Mouse (Mus musculus) spleen, postnatal 10 days (tissue): ENCODE results near the gene Camsap2.
A peak's percentile ranks its signal among the peaks of the same experiment; 100 is the strongest.

Source experiments
- DNase-seq, 2 experiments: peaks; one replicate each; pipeline ENCODE4 v3.0.0; 2021 to 2022; ENCODE audit warnings: low spot score in 2 of 2

Camsap2 gene

DNA sequence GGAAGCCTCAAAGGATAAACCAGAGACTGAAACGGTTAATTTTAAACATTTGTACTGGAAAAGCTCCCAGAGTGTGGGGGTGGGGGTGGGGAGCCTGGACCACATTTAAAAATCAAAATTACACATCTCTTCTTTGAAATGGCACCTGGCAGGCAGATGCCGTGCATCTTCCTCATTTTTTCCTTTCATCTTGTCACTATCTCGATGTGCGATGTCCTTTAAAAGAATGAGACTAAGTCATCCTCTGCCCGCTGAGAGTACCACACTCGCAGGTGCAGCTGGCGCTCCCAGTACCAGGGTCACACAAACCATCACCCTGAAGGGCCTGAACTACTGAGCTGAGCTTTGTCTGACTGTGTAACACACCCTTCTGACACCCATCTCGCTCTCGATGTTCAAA is 87.4 kb downstream of the Camsap2 start:
- no peak for DNase-seq

DNA sequence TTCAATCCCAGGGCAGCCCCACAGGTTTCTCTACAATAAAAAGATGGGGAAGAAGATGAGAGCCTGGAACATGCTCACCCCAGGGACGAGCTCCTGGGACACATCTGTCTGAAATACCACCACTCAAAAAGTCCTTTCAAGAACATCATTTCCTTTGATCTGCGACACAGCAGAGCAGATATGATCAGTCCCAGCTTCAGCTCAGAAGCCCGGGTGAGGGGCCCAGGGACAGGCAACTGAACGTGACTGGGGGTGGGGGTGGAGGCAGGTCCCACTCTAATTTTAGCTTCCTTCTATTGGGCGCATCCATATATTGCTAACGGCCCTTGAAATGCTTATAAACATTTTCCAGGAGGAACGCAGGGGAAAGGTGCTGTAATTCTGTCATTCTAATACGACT is 90.2 kb downstream of the Camsap2 start:
- no peak for DNase-seq

DNA sequence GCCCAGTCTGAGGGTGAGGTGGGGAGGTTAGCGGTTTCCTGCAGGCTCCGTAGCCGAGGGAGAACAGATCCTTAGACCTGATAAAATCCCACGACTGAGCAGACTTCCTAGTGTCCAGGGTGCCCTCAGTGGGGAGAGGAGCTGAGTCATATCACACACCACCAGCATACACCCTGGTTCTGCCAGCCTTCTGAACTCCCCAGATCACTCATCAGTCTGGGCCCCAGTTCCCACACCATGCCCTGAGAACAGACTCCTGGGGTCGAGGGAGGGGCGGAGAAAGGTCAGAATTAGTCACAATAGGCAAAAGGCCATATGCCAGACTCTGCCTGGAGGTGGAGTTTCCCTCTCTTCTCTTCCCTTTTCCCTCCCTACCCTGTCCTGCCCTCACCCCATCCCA is 90.7 kb downstream of the Camsap2 start:
- DNase-seq, result no peak

DNA sequence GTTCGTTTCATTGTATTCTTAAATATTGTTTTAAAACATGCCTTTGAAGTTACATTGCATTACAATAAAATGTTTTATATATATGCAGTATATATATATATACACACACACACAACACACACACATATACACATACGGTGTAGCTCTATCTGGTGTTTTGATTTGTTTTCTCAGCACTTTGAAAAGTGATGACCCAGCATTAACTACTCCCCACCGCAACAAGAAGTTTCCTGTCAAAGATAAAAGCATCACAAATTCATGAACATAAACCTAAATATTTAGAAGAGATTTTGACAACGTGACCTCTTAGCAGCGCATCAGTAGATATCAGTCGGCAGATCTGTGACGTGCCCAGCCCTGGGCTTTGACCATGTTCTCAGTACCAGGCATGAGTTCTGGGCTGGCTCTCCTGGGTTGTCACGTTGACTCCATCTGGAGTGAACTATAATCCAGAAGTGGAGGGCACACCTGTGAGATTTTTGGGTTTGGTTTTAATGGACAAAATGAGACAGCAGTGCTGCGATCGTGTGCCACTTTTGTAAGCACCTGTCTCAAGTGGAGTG is 91.3 kb downstream of the Camsap2 start:
- no peak for DNase-seq

GRCm38 (mm10) chr1:136253472-136253871 is 92.4 kb downstream of the Camsap2 start:
- peak in 1 of 2 experiments; percentile 66 for DNase-seq

DNA sequence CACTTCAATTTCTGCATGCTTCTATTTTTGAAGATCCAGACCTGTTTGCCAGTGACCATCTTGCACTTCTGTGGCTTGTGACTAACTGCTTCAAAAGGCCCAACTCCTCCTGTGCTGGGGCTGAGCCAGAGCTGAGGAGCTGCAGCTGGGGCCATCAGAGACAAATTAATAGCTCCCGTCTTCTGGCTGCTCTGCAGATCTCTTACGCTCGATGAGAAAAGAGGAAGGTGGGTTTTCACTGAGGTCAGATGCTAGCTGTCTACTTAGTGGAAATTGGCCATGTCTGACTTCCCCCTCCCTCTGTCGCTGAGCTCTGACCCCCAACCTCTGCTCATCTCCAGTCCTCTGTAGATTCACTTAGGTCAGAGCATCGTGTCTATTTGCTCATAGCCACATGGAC is 96.2 kb downstream of the Camsap2 start:
- no peak for DNase-seq

- DNase-seq, result no peak
Observed at GRCm38 (mm10) chr1:136247393-136247792, 98.5 kb downstream of the Camsap2 start.

DNA sequence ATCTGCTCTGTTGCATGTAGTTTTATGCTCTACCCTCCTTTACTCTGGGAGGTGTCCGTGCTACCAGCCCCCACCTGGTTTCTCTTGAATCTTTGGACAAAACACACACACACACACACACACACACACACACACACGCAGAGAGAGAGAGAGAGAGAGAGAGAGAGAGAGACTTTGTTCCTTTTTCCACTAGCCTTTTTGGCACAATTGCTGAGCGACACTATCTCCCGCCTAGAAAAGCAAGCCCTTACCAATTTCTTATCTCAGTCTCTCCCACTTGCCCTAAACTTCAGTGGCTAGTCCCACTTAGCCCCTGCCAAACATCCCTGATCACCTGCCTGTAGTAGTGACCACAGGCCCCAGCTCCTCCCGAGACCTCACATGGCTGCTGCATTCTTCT is 101.4 kb downstream of the Camsap2 start:
- DNase-seq, result no peak

GRCm38 (mm10) chr1:136241801-136242200 is 104.1 kb downstream of the Camsap2 start:
- DNase-seq, result no peak

DNA sequence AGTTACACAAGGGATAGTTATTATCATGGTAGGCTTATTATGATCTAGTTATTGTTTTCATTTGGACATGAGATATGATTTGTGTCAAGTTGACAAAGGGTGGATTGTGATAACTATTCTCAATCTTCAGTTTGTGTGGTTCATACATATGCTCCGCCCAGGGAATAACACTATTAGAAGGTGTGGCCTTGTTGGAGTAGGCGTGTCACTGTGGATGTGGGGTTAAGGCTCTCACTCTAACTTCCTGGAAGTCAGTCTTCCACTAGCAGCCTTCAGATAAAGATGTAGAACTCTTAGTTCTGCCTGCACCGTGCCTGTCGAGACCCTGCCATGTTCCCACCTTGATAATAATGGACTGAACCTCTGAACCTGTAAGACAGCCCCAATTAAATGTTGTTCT is 107.4 kb downstream of the Camsap2 start:
- DNase-seq, result no peak

- DNase-seq, result no peak
Observed at GRCm38 (mm10) chr1:136234595-136235092, 111.3 kb downstream of the Camsap2 start.

DNA sequence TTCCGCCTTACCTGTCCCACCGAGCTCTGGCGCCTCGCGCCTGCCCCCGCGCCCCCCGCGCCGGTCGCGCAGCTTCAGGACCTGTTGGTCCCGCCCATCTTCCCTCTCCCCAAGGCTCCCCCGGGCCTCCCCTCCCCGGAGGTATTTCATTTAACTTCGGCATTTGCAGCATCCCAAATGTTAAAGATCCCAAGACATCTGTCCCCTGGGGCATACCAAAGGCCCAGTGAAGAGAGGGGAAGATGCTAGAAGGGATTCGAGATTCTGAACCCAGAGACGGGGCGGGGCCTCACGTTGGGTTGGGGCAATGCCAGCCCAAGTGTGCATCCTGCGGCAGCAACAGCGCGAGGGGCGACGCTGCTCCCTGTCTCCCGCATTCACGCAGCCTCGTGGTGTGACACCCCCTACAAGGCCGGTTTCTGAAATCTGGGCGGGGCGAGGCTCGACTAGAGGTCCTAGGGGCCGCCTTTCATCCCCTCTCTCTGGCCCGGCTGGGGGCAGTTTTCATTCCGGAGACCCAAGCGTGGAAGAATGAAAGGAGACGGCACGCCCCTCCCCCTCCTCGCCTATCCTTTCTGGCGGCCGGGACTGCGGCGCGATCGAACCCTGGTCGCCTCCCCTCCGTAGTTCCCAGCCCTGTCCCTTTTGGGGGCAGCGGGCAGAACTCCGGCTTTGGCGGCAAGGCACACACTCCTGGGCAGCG is 111.9 kb downstream of the Camsap2 start, which contains the start of gene Inava:
Inava (minus strand) TSS at position 373 of the 703 bp plus-strand sequence.
- DNase-seq, result peak; percentile 18 to 44

- DNase-seq, result no peak
Observed at GRCm38 (mm10) chr1:136232986-136233790, 112.7 kb downstream of the Camsap2 start.

GRCm38 (mm10) chr1:136232285-136232926 is 113.5 kb downstream of the Camsap2 start:
- no peak for DNase-seq

GRCm38 (mm10) chr1:136231596-136231995 is 114.3 kb downstream of the Camsap2 start:
- no peak for DNase-seq

DNA sequence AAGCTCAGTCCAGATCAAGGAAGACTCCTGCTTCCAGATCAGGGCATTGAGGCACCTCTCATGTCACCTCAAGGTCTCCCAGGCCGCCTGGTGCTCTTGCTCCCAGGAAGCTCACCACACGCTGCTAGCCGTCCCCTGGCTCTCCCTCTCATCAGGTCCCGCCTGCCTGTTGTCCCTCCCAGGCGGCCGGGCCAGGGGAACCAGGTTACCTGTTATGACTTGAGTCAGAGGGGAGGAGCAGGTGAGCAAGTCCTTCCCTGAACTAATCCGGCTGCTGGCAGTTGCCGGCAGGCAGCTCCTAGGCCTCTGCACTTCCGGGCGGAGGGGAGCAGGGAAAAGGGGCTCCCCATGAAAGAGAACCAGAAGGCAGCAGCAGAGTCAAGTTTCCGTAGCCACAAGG is 115.7 kb downstream of the Camsap2 start:
- DNase-seq, result no peak

DNA sequence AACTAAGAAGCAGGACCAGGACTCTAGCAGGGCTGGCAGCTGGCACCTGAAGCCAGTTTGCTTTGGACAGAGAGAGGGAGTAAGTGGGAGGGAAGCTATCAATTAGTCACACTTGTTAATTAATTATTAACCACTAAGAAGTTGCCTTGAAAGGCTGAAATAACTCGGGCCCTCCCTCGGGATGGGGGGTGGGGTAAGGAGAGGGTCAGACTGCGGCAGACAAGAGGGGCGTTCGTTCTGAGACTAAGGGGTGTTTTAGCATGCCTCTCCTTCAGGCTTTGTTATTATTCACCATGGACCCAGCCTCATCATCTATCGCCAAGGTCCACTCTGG is 116.9 kb downstream of the Camsap2 start:
- DNase-seq, result no peak

DNA sequence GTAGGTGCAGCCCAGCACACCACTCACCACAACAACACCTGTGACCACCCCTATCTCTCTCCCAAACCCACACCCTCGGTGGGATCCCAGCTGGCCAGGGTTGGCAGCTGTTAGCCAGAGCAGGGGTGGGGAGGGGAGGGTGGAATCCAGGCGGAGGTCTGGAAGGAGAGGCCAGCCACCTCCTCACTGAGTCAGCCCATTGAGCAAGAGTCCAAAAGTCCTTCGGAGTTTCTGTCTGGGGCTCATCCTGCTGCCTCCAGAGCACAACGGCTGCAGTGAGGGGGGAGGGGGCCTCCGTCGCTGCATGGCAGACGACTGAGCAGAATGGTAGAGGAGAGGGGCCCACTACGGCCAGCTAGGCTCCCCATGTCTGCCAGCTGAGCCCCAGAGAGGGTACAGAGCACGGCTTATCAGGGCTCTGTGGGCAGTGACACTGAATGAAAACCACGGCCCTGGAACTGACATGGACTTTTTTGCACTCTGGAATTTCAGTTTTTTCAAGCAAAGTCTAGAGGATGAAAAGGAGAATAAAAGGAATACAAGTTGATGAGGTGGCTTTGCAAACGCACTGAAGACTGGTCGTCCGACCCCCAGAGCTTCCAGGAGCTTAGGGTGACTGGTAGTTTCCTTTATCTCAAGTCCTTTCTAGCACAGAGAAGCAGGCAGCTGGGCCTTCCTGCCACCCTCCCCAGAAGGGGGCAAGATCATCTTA is 117.4 kb downstream of the Camsap2 start:
- no peak for DNase-seq

GRCm38 (mm10) chr1:136227870-136228269 is 118.0 kb downstream of the Camsap2 start:
- no peak for DNase-seq

GRCm38 (mm10) chr1:136226626-136227025 is 119.3 kb downstream of the Camsap2 start:
- DNase-seq, result no peak

- no peak for DNase-seq
Observed at GRCm38 (mm10) chr1:136225846-136226245, 120.1 kb downstream of the Camsap2 start.
